Mouse (Mus musculus): ENCODE measurements at regions not wholly inside any gene's neighbourhood (a gene's known extent, or its start where the extent isn't known, plus 50 kb on each side); places are given as distances from the start of the nearest gene placed in this dataset.
A peak's percentile ranks its signal among the peaks of the same experiment; 100 is the strongest.

GRCm38 (mm10) chr3:36332016-36332415, 109.9 kb upstream of the Qrfpr start:
- Histone ChIP-seq H3K36me3 (ENCODE audit: control insufficient read depth, insufficient read depth) (no peaks in the 10 kb centered on the region), H3K4me3 (ENCODE audit: insufficient read depth, poor library complexity, severe bottlenecking) (no peak overlapping the region), H3K27me3 (ENCODE audit: control insufficient read depth, insufficient read depth, insufficient read length) (no peaks in the 10 kb centered on the region), H3ac (ENCODE audit: control insufficient read depth, insufficient read length, low read depth) (no peak overlapping the region), H3K79me3 (ENCODE audit: low read depth) (no peaks in the 10 kb centered on the region), H3K79me2 (ENCODE audit: control insufficient read depth, insufficient read depth) (no peaks in the 10 kb centered on the region)
- no peak for TF ChIP-seq CTCF (IDR thresholded peaks at IDR 0.05; ENCODE audit: control insufficient read depth, insufficient read depth, insufficient read length)
- TF ChIP-seq USF1 (IDR thresholded peaks at IDR 0.05; ENCODE audit: low read depth), result no peak
- no peak for TF ChIP-seq MYOG (IDR thresholded peaks at IDR 0.05; ENCODE audit: control insufficient read depth, extremely low read depth, insufficient read length)
- TF ChIP-seq MAX (IDR thresholded peaks at IDR 0.05), result no peak
- no peak for TF ChIP-seq FOSL1 (IDR thresholded peaks at IDR 0.05; ENCODE audit: insufficient read depth, low read length, poor library complexity, severe bottlenecking)
- no peak for TF ChIP-seq CEBPB (IDR thresholded peaks at IDR 0.05; ENCODE audit: low read depth)
- no peak for TF ChIP-seq MYOD1 (IDR thresholded peaks at IDR 0.05; ENCODE audit: control insufficient read depth, insufficient read length, low read depth)

GRCm38 (mm10) chr3:36330656-36331055, 108.5 kb upstream of the Qrfpr start:
- Histone ChIP-seq H3K79me3 (ENCODE audit: low read depth) (no peaks in the 10 kb centered on the region), H3K4me3 (ENCODE audit: insufficient read depth, poor library complexity, severe bottlenecking) (no peak overlapping the region), H3K79me2 (ENCODE audit: control insufficient read depth, insufficient read depth) (no peaks in the 10 kb centered on the region), H3K27me3 (ENCODE audit: control insufficient read depth, insufficient read depth, insufficient read length) (no peaks in the 10 kb centered on the region), H3ac (ENCODE audit: control insufficient read depth, insufficient read length, low read depth) (no peak overlapping the region), H3K36me3 (ENCODE audit: control insufficient read depth, insufficient read depth) (no peaks in the 10 kb centered on the region)
- TF ChIP-seq MAX (IDR thresholded peaks at IDR 0.05), result no peak
- TF ChIP-seq CTCF (IDR thresholded peaks at IDR 0.05; ENCODE audit: control insufficient read depth, insufficient read depth, insufficient read length), result peak; percentile 15

DNA sequence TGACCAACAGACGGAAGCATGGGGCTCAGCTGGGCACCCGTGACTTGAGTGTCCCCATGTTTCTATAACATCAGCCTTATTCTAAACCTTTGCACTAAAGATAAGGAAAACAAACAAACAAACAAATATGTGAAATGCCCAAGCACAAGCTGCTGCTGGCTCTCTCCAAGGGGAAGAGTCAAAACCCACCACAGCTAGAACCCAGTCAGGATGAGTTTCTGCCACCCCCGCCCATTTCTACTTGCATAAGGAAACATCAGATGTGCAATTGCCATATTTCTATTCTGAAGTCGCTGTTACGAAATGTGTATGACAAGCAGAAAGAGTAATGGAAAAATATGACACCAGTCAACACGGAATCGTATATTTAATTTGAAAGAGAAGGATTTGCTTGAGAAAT, 107.5 kb upstream of the Qrfpr start:
- no peaks in the 10 kb centered on the region for H3K79me3 ChIP-seq (ENCODE audit: low read depth)
- H3K36me3 ChIP-seq (ENCODE audit: control insufficient read depth, insufficient read depth), result no peaks in the 10 kb centered on the region
- no peak overlapping the region for H3K4me3 ChIP-seq (ENCODE audit: insufficient read depth, poor library complexity, severe bottlenecking)
- H3ac ChIP-seq (ENCODE audit: control insufficient read depth, insufficient read length, low read depth), result no peak overlapping the region
- TF ChIP-seq MYOD1 (IDR thresholded peaks at IDR 0.05; ENCODE audit: control insufficient read depth, insufficient read length, low read depth) (no peak), USF1 (IDR thresholded peaks at IDR 0.05; ENCODE audit: low read depth) (no peak), MAX (IDR thresholded peaks at IDR 0.05) (no peak), CEBPB (IDR thresholded peaks at IDR 0.05; ENCODE audit: low read depth) (no peak), MYOG (IDR thresholded peaks at IDR 0.05; ENCODE audit: control insufficient read depth, extremely low read depth, insufficient read length) (no peak), CTCF (IDR thresholded peaks at IDR 0.05; ENCODE audit: control insufficient read depth, insufficient read depth, insufficient read length) (no peak), FOSL1 (IDR thresholded peaks at IDR 0.05; ENCODE audit: insufficient read depth, low read length, poor library complexity, severe bottlenecking) (no peak)
- no peaks in the 10 kb centered on the region for H3K79me2 ChIP-seq (ENCODE audit: control insufficient read depth, insufficient read depth)
- H3K27me3 ChIP-seq (ENCODE audit: control insufficient read depth, insufficient read depth, insufficient read length), result no peaks in the 10 kb centered on the region

DNA sequence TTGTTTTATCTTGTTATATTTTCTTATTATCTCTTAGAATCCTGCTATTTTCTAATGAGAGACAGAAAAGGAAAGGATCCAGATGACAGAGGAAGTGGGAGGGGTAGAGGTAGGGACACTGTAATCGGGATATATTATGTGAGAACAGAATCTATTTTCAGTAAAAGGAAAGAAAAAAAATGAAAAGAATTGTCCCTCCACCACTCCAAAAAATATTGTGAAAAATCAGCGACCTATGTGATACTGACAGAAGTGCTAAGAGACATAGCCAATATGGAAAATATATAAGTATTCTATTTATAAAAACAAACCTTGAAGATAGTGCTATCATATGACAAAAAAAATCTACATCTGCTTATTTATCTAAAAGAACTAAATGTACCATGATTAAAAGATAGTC, 106.8 kb upstream of the Qrfpr start:
- TF ChIP-seq CEBPB (IDR thresholded peaks at IDR 0.05; ENCODE audit: low read depth) (no peak), MYOG (IDR thresholded peaks at IDR 0.05; ENCODE audit: control insufficient read depth, extremely low read depth, insufficient read length) (no peak), USF1 (IDR thresholded peaks at IDR 0.05; ENCODE audit: low read depth) (no peak), CTCF (IDR thresholded peaks at IDR 0.05; ENCODE audit: control insufficient read depth, insufficient read depth, insufficient read length) (no peak), FOSL1 (IDR thresholded peaks at IDR 0.05; ENCODE audit: insufficient read depth, low read length, poor library complexity, severe bottlenecking) (no peak)
- Histone ChIP-seq H3K27me3 (ENCODE audit: control insufficient read depth, insufficient read depth, insufficient read length) (no peaks in the 10 kb centered on the region), H3K36me3 (ENCODE audit: control insufficient read depth, insufficient read depth) (no peaks in the 10 kb centered on the region), H3K4me3 (ENCODE audit: insufficient read depth, poor library complexity, severe bottlenecking) (no peak overlapping the region), H3K79me3 (ENCODE audit: low read depth) (no peaks in the 10 kb centered on the region), H3K79me2 (ENCODE audit: control insufficient read depth, insufficient read depth) (no peaks in the 10 kb centered on the region), H3ac (ENCODE audit: control insufficient read depth, insufficient read length, low read depth) (no peak overlapping the region)

GRCm38 (mm10) chr3:36318635-36319034, 96.5 kb upstream of the Qrfpr start:
- Histone ChIP-seq H3K79me3 (ENCODE audit: low read depth) (no peaks in the 10 kb centered on the region), H3K4me3 (ENCODE audit: insufficient read depth, poor library complexity, severe bottlenecking) (no peak overlapping the region), H3K36me3 (ENCODE audit: control insufficient read depth, insufficient read depth) (no peaks in the 10 kb centered on the region), H3K27me3 (ENCODE audit: control insufficient read depth, insufficient read depth, insufficient read length) (no peaks in the 10 kb centered on the region), H3ac (ENCODE audit: control insufficient read depth, insufficient read length, low read depth) (no peak overlapping the region), H3K79me2 (ENCODE audit: control insufficient read depth, insufficient read depth) (no peaks in the 10 kb centered on the region)
- no peak for TF ChIP-seq USF1 (IDR thresholded peaks at IDR 0.05; ENCODE audit: low read depth)
- no peak for TF ChIP-seq MYOD1 (IDR thresholded peaks at IDR 0.05; ENCODE audit: control insufficient read depth, insufficient read length, low read depth)
- TF ChIP-seq FOSL1 (IDR thresholded peaks at IDR 0.05; ENCODE audit: insufficient read depth, low read length, poor library complexity, severe bottlenecking), result no peak
- TF ChIP-seq CEBPB (IDR thresholded peaks at IDR 0.05; ENCODE audit: low read depth), result no peak
- TF ChIP-seq CTCF (IDR thresholded peaks at IDR 0.05; ENCODE audit: control insufficient read depth, insufficient read depth, insufficient read length), result no peak
- no peak for TF ChIP-seq MAX (IDR thresholded peaks at IDR 0.05)

- no peaks in the 10 kb centered on the region for H3K36me3 ChIP-seq (ENCODE audit: control insufficient read depth, insufficient read depth)
- no peaks in the 10 kb centered on the region for H3K27me3 ChIP-seq (ENCODE audit: control insufficient read depth, insufficient read depth, insufficient read length)
Measured at GRCm38 (mm10) chr3:36311337-36311736, 89.2 kb upstream of the Qrfpr start.

More at GRCm38 (mm10) chr3:36311337-36311736, 89.2 kb upstream of the Qrfpr start:
- no peak for TF ChIP-seq USF1 (IDR thresholded peaks at IDR 0.05; ENCODE audit: low read depth)
- no peak for TF ChIP-seq MAX (IDR thresholded peaks at IDR 0.05)
- no peak for TF ChIP-seq FOSL1 (IDR thresholded peaks at IDR 0.05; ENCODE audit: insufficient read depth, low read length, poor library complexity, severe bottlenecking)
- no peak for TF ChIP-seq CEBPB (IDR thresholded peaks at IDR 0.05; ENCODE audit: low read depth)
- no peak for TF ChIP-seq MYOG (IDR thresholded peaks at IDR 0.05; ENCODE audit: control insufficient read depth, extremely low read depth, insufficient read length)
- no peak for TF ChIP-seq CTCF (IDR thresholded peaks at IDR 0.05; ENCODE audit: control insufficient read depth, insufficient read depth, insufficient read length)
- no peak for TF ChIP-seq MYOD1 (IDR thresholded peaks at IDR 0.05; ENCODE audit: control insufficient read depth, insufficient read length, low read depth)
- Histone ChIP-seq H3K4me3 (ENCODE audit: insufficient read depth, poor library complexity, severe bottlenecking) (no peak overlapping the region), H3K79me2 (ENCODE audit: control insufficient read depth, insufficient read depth) (no peaks in the 10 kb centered on the region), H3ac (ENCODE audit: control insufficient read depth, insufficient read length, low read depth) (no peak overlapping the region), H3K79me3 (ENCODE audit: low read depth) (no peaks in the 10 kb centered on the region)

Measured in C2C12 (cell line).